Mouse (Mus musculus) stomach, embryonic 16.5 days (tissue): Measurements from ENCODE around the gene Lpar6. TPM values are rescaled to one million over a fixed set of nuclear protein-coding genes. Genes with fewer than 3 reads are reported as not detected.
A peak's percentile ranks its signal among the peaks of the same experiment; 100 is the strongest.

Source experiments
- ATAC-seq: fragments of 200-750 bp; cut with Nextera tagmentation; 2 replicates; pipeline ENCODE4 v1.8.0; 2017; ENCODE audit warnings: moderate number of reproducible peaks, moderate TSS enrichment; ENCODE audit not compliant: insufficient read depth, low FRiP score
- H3K27ac ChIP-seq: fragments of 300-500 bp; sonication (generic); 2 replicates; pipeline ENCODE4 v1.5.1; 2014; ENCODE audit warnings: low read length
- H3K27me3 ChIP-seq: fragments of 300-500 bp; sonication (generic); 2 replicates; pipeline ENCODE4 v1.6.1; 2014; ENCODE audit warnings: low read length, control low read depth, mixed read lengths; ENCODE audit not compliant: control insufficient read depth, insufficient read depth
- H3K36me3 ChIP-seq: fragments of 300-500 bp; sonication (generic); 2 replicates; pipeline ENCODE4 v1.6.1; 2014; ENCODE audit warnings: low read length; ENCODE audit not compliant: control insufficient read depth, insufficient read depth
- H3K4me1 ChIP-seq: fragments of 300-500 bp; sonication (generic); 2 replicates; pipeline ENCODE4 v1.6.1; 2014; ENCODE audit warnings: low read length, control low read depth, mixed read lengths; ENCODE audit not compliant: control insufficient read depth, insufficient read depth
- H3K4me2 ChIP-seq: fragments of 300-500 bp; sonication (generic); 2 replicates; pipeline ENCODE4 v1.6.1; 2014; ENCODE audit warnings: low read depth, low read length, mixed read lengths
- H3K4me3 ChIP-seq: fragments of 300-500 bp; sonication (generic); replicated peaks from 2 replicates; pipeline ENCODE4 v1.5.1; 2014; ENCODE audit warnings: mild to moderate bottlenecking, low read length
- H3K9ac ChIP-seq: fragments of 300-500 bp; sonication (generic); 2 replicates; pipeline ENCODE4 v1.6.1; 2014; ENCODE audit warnings: low read length
- H3K9me3 ChIP-seq: fragments of 300-500 bp; sonication (generic); replicated peaks from 2 replicates; pipeline ENCODE4 v1.6.1; 2016; ENCODE audit warnings: low read length, control low read depth; ENCODE audit not compliant: control insufficient read depth
- WGBS: fragments of 180-500 bp; shearing (Covaris S2); extraction: QIAGEN DNeasy Blood & Tissue Kit; methylation state at CpG from one replicate; pipeline ENCODE4 v1.1.7; 2014; 5-methylcytosine and 5-hydroxymethylcytosine counted together
- polyA plus RNA-seq: library from polyadenylated mRNA; unstranded; fragments of >200 nt; fragmentation: Nextera tagmentation; extraction: Ambion mirVana; gene quantifications from 2 replicates; pipeline ENCODE4 v1.2.1, GENCODE M21; 2015

Gene Lpar6
- polyA plus RNA-seq, 1 experiment from 2014 or later, result 13.8 TPM

DNA sequence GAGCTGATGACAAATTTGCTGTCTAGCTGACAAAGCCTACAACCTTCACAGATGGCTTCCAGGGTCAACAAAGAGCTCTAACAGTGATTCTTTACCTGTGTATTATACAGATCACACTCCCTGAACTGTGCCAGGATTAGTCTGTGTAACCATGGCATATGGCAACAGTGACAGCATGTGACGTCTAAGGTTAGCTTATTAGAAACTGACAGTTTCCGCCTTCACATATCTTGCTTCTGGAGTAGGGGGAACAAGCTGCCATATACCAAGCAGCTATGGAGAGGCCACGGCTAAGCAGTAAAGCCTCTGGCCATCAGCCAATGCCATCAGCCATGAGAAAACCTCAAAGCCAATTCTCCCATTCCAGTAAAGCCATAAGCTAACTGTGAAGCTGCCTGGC lies 11.3 kb upstream of the Lpar6 start:
- peaks cover 15% of the 10 kb centered on the region for H3K4me1 ChIP-seq
- no peak overlapping the region for H3K4me2 ChIP-seq
- no peak overlapping the region for H3K4me3 ChIP-seq
- ATAC-seq, result peak; percentile 40; the same call in 1 of the 2 replicates
- H3K27ac ChIP-seq, result peak overlapping the region; percentile 38
- H3K9me3 ChIP-seq, result no peaks in the 10 kb centered on the region
- no peak overlapping the region for H3K9ac ChIP-seq
- H3K36me3 ChIP-seq, result no peaks in the 10 kb centered on the region
- no peaks in the 10 kb centered on the region for H3K27me3 ChIP-seq
- 47% methylated on average over 3 of the region's 3 CpGs for WGBS

DNA sequence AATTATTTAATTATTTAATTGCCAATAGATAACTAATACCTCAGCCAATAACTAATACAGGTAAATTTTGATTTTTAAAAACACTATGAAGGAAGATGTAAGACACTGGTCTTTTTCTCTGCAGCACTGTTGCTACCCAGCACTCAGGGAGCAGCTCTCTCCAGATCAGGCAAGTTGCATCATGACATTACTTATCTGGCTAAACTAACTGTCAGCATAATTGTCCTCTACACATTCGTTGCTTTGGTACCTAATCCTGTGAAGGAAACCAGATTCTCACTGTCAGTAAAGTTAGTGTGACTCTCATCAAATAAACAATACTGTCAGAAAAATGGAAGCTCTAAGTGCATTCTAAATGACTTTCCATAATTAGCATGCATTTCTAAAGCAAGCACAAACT lies 10.8 kb upstream of the Lpar6 start:
- H3K36me3 ChIP-seq, result no peaks in the 10 kb centered on the region
- WGBS, result 0% methylated on average over 1 of the region's 1 CpGs
- no peak overlapping the region for H3K4me3 ChIP-seq
- no peaks in the 10 kb centered on the region for H3K27me3 ChIP-seq
- no peaks in the 10 kb centered on the region for H3K9me3 ChIP-seq
- H3K9ac ChIP-seq, result no peak overlapping the region
- H3K4me2 ChIP-seq, result no peak overlapping the region
- H3K4me1 ChIP-seq, result peaks cover 17% of the 10 kb centered on the region
- H3K27ac ChIP-seq, result peak overlapping the region; percentile 33
- ATAC-seq, result peak; percentile 44; the same call in 1 of the 2 replicates

DNA sequence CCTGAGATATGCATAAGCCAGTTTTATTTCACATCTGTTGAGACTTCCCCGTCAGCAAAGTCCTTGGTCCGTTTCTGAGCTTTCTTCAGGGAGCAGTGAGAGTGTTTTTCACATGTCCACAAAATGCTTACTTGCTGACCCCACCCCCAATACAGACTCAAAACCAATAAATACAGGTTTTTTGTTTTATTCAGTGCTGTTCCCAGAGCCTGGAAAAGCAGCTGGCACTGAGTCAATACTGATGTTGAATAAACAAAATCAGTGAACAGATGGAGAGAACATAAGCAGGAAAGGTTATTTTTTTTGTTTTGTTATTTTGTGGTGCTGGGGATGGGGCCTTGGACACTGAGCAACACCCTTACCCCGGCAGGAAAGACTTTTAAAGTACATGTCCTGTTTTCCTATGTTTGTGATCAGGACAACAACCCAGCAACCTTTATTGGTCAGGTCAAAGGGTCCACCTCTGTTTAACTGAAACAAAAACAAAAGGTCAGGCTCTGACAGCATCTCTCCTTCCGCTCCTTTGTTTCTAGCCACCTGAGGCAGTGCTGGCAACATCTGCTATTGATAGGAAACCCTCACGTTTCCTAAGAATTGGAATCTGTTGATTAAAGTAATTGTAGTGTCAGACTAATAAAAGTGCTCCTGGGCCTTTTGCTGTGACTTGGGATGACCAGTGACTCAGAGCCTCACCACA lies 6.3 kb upstream of the Lpar6 start:
- peak overlapping the region; percentile 12; the same call in 1 of the 2 replicates for H3K27ac ChIP-seq
- no peaks in the 10 kb centered on the region for H3K36me3 ChIP-seq
- no peak overlapping the region for H3K9ac ChIP-seq
- no peak overlapping the region for H3K4me3 ChIP-seq
- H3K27me3 ChIP-seq, result no peaks in the 10 kb centered on the region
- ATAC-seq, result no peak
- peaks cover 33% of the 10 kb centered on the region for H3K4me1 ChIP-seq
- no peak overlapping the region for H3K4me2 ChIP-seq
- no peaks in the 10 kb centered on the region for H3K9me3 ChIP-seq
- 32% methylated on average over 5 of the region's 5 CpGs for WGBS

DNA sequence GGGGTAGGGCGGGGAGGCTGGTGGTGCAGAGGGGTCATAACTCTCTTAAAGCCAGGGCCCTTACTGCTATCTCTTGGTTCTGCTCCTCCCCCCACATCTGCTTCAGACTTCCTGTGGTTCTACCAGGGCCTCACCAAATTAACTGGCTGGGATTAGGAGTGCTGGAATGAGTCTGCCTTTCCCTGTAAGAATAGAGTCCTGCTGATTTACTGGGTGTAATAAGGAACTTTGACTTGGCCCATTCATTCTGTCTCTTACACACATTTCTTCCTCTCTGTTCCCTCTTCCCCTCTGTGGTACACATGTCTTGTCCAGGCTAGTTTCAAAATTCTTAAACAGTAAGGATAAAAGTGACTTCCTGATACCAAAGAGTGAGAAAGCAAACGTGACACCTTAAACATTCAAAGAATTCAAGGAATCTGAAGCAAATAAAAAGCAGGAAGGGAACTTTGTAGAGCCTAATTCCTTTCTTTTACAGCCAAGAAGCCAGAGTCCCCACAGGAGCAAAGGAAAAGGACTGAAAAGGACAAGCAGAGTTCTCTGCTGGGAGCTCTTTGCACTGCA lies 3.1 kb upstream of the Lpar6 start:
- no peaks in the 10 kb centered on the region for H3K36me3 ChIP-seq
- H3K9me3 ChIP-seq, result no peaks in the 10 kb centered on the region
- no peaks in the 10 kb centered on the region for H3K27me3 ChIP-seq
- peaks cover 22% of the 10 kb centered on the region for H3K4me1 ChIP-seq
- WGBS, result 26% methylated on average over 2 of the region's 2 CpGs
- 0 out of 2 replicates have a peak overlapping the region, but pooled peaks have one; percentile 3 for H3K9ac ChIP-seq
- H3K4me3 ChIP-seq, result no peak overlapping the region
- 0 out of 2 replicates have a peak, but pooled peaks have one; percentile 9 for ATAC-seq
- no peak overlapping the region for H3K4me2 ChIP-seq
- H3K27ac ChIP-seq, result peak overlapping the region; percentile 70

DNA sequence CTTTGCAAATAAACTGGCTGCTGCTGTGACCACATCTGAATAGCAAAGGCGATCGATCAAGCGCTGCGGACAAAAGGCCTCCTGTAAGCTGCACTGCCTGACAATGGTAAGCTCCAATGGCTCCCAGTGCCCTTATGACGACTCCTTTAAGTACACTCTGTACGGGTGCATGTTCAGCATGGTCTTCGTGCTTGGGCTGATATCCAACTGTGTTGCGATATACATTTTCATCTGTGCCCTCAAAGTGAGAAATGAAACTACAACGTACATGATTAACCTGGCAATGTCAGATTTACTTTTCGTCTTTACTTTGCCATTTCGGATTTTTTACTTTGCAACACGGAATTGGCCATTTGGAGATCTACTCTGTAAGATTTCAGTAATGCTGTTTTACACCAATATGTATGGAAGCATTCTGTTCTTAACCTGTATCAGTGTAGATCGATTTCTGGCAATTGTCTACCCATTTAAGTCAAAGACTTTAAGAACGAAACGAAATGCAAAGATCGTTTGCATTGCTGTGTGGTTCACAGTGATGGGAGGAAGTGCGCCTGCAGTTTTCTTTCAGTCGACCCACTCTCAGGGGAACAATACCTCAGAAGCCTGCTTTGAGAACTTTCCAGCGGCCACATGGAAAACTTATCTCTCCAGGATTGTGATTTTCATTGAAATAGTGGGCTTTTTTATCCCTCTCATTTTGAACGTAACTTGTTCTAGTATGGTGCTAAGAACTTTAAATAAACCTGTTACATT lies 979 bp downstream of the Lpar6 start:
- no peaks in the 10 kb centered on the region for H3K9me3 ChIP-seq
- peak overlapping the region; percentile 62 for H3K4me2 ChIP-seq
- H3K4me1 ChIP-seq, result peaks cover 18% of the 10 kb centered on the region
- WGBS, result under 1% methylated on average over 20 of the region's 20 CpGs
- ATAC-seq, result peak; percentile 87
- H3K4me3 ChIP-seq, result peak overlapping the region; percentile 63
- peak overlapping the region; percentile 79 for H3K9ac ChIP-seq
- H3K36me3 ChIP-seq, result no peaks in the 10 kb centered on the region
- H3K27me3 ChIP-seq, result no peaks in the 10 kb centered on the region
- H3K27ac ChIP-seq, result peak overlapping the region; percentile 98

DNA sequence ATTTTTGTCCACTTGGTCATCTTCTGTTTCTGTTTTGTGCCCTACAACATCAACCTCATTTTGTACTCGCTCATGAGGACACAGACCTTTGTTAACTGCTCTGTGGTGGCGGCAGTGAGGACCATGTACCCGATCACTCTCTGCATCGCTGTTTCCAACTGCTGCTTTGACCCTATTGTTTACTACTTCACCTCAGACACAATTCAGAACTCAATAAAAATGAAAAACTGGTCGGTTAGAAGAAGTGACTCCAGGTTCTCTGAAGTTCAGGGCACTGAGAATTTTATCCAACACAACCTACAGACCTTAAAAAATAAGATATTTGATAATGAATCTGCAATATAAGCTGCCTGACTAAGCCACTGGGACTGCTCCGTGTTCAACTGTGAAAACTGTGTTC lies 1.6 kb downstream of the Lpar6 start:
- Histone ChIP-seq H3K9me3 (no peaks in the 10 kb centered on the region), H3K4me1 (peaks cover 15% of the 10 kb centered on the region), H3K27ac (peak overlapping the region; percentile 98), H3K36me3 (no peaks in the 10 kb centered on the region), H3K4me3 (peak overlapping the region; percentile 63), H3K4me2 (peak overlapping the region; percentile 62), H3K27me3 (no peaks in the 10 kb centered on the region), H3K9ac (peak overlapping the region; percentile 79)
- ATAC-seq, result no peak
- WGBS, result under 1% methylated on average over 6 of the region's 6 CpGs

DNA sequence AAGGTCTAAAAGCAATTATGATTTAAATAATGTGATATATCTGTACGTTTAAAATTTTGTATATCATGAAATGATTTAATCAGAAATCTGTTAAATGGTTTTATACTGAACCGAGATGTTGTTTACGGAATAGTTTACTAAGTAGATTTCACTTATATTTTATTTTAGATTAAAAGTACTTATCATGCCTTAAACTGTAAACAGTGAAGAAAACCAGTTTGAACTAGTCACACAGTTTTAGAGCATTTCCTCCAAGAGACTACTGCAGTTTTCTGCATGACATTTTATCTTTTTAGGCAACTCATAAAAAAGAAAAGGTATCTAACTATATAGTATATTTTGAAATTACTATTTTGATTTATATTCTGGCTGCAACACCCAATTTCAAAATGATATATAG lies 2.2 kb downstream of the Lpar6 start:
- H3K36me3 ChIP-seq, result no peaks in the 10 kb centered on the region
- no peak overlapping the region for H3K4me3 ChIP-seq
- H3K27me3 ChIP-seq, result no peaks in the 10 kb centered on the region
- peaks cover 9% of the 10 kb centered on the region; the same call in 1 of the 2 replicates for H3K4me1 ChIP-seq
- 22% methylated on average over 3 of the region's 3 CpGs for WGBS
- no peak overlapping the region for H3K27ac ChIP-seq
- no peaks in the 10 kb centered on the region for H3K9me3 ChIP-seq
- ATAC-seq, result no peak
- H3K9ac ChIP-seq, result no peak overlapping the region
- no peak overlapping the region for H3K4me2 ChIP-seq

DNA sequence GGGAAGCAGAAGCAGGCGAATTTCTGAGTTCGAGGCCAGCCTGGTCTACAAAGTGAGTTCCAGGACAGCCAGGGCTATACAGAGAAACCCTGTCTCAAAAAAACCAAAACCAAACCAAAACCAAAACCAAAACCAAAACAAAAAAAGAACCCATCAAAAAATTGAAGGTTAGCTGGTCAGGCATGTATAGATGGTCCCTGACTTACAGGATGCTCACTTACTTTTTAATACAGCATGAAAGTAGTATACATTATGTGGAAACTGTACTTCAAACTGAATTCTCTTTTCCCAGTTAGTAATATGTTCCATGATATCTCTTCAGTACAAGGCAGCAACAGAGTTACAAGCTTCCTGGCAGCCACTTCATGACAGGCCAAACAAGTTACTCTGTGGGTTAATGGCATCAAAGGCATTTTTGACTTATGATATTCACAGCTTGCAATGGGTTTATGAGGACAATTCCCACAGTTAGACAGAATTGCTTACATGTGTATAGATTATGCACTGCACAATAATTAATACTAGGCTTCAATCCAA lies 6.4 kb downstream of the Lpar6 start:
- Histone ChIP-seq H3K4me1 (no peaks in the 10 kb centered on the region), H3K27ac (no peak overlapping the region), H3K27me3 (no peaks in the 10 kb centered on the region), H3K4me2 (no peak overlapping the region), H3K9me3 (no peaks in the 10 kb centered on the region), H3K4me3 (no peak overlapping the region), H3K36me3 (no peaks in the 10 kb centered on the region), H3K9ac (no peak overlapping the region)
- no peak for ATAC-seq
- WGBS, result 94% methylated on average over 2 of the region's 2 CpGs

DNA sequence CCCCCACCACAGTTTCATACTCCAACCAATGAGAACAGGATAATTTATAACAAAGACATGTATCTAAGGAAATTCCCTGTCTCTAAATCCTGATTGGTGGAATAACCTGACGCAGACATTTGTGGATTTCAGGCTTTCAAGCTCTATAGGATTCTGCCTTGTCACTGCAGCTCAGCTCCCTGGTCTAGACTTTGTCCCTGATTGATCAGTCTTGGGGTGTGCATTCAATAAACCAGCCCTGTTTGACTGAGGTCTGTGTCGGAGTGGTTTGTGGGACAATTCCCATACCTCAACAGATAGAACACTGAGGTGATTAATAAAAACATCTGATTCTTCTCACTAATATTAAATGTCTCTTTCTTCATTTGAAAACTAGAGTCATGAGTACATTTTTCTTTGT lies 12.4 kb downstream of the Lpar6 start:
- Histone ChIP-seq H3K36me3 (no peaks in the 10 kb centered on the region), H3K27me3 (no peaks in the 10 kb centered on the region), H3K4me2 (no peak overlapping the region), H3K9me3 (no peaks in the 10 kb centered on the region), H3K27ac (no peak overlapping the region), H3K9ac (no peak overlapping the region), H3K4me3 (no peak overlapping the region), H3K4me1 (0 out of 2 replicates have a peak, but pooled peaks cover 3% of the 10 kb centered on the region)
- no peak for ATAC-seq
- WGBS, result 95% methylated on average over 2 of the region's 2 CpGs
